Mouse (Mus musculus) kidney, adult 2 months (tissue): ENCODE data around the gene Sdr42e1.

Experiments used
- CTCF ChIP-seq: fragments of 200-500 bp; conservative IDR thresholded peaks from 2 replicates; pipeline ENCODE4 v1.5.1; 2011; ENCODE audit warnings: low read depth, mild to moderate bottlenecking, control low read depth, low read length, moderate library complexity, mixed read lengths; ENCODE audit not compliant: insufficient read depth, insufficient read length
- POLR2A ChIP-seq: fragments of 200-500 bp; IDR thresholded peaks from one replicate; pipeline ENCODE4 v1.6.1; 2011; ENCODE audit warnings: low read depth, low read length, control low read depth

GRCm38 (mm10) chr8:117677011-117677410 lies 3.5 kb upstream of the Sdr42e1 start:
- TF ChIP-seq POLR2A (no peak), CTCF (no peak)
